Mouse (Mus musculus) spleen, postnatal 36 days (tissue): Measurements from ENCODE around the gene Pdia5.

Source experiments
- DNase-seq, 2 experiments: peaks; one replicate each; pipeline ENCODE4 v3.0.0; 2022; ENCODE audit warnings: low spot score in 2 of 2, mixed read lengths in 1 of 2

Gene Pdia5

DNA sequence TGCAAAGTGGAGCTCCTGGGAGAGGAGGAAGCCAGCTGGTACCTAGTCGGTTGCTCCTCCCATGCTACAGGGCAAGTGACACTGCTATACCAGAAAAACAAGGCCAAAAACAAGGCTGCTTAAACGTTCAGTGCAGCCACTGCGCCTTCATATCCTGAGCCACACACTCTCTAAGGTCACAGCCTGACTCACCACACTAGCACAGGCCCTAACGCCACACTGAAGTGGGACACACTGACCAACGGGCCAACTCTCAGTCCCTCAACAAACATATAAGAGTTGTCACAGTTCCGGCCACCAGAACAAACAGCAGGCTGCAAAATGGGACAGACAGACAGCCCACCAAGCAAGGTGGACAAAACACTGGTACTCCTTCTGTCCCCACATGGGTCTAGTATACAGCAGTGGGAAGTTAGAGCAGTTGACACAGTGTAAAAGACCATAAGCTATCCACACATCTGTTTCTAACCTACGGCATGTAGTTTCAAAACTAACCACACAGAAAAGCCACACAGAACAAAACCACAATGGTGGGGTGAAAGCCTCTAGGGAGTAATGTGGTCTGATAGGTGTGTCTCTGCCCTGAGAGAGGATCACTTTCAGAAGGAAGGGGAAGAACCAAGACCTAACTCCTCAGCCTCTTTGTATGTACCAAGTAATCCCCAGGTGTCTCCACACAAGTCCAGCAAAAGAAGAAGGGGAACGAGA is 6.0 kb downstream of the Pdia5 start:
- DNase-seq, result no peak

DNA sequence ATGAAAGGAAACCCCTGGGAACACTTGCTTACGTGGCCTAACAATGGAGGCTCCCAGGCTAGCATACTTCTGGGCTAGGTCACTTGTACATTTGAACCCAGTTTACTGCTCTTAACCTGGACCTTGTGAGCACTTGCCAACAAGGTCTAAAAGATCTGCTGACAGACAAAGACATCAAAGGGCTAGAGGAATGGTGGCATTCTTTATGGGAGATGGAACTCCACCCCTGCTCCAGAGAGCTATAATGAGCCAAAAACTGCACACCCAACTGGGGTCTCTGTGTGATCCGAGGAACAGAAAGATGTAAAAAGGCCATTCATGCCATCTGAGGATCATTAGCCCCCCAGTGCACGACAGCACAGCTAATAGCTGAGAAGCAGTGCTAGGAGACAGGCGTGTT is 6.6 kb downstream of the Pdia5 start:
- no peak for DNase-seq

DNA sequence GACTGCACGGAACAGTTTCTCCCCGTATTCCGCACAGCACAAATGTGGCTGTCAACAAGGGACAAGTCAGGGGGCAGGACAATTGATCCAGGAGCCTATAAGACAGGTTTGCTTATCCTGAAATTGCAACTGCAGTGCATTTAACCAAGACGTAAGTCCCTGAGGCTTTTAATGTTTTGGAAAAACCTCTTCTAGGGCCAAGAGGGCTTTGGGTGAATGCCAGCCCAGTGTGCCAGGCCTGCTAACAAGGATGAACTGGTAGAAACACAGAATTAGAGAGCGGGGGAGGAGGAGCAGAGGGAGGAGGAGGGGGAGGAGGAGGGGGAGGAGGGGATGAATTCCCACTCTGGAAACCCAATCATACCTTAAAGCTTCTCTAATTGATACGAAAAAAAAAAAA is 11.4 kb downstream of the Pdia5 start:
- DNase-seq, result no peak

DNA sequence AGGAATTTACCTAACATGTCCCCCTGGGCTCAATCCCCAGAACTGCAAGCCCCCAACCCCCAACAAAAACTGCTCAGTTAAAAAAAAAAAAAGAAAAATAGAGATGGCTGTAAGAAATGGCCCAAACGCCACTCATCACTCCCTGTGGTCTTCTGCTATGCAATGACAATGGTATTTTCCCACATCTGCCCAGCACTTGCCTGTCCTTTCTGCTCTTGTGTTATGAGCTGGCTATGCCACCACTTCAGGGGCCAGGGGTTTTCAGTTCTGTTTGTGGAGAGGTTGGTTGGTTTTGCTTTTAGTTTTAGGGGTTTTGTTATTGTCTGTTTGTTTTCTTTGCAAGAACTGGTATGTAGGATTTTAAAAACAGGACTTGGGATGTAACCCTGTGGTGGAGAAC is 13.4 kb downstream of the Pdia5 start:
- no peak for DNase-seq

DNA sequence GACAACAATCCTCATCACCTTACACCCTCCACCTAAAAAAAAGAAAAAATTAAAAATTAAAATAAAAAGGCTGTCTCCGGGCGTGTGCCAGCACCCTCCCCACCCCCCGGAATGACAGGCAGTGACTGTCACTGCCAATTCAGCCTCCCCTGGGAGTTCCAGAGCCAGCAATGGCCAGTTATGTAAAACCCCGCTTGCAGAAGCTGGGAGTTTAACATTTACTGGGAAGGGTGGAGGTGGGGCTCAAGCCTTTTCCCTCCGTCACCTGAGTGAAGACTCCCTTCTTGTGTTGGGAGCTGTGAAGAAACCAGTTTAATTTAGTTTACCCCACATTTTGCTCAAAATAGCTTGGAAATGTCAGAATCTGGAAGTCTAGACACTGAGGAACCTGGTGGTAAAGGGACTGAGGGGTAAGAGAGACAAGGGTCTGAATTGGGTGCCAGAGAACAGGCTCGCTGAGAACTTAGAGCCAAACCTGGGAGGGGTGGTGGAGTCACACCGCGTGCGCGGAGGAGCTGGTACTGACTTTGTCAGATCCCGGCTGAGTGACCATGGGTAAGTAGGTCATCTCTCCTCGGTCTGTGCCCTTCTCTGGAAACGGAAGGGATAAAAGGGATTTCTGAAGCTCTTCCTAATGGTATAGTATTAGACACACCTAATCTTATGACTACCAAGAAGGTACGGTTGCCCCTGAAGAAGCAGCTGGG is 18.0 kb downstream of the Pdia5 start:
- no peak for DNase-seq

DNA sequence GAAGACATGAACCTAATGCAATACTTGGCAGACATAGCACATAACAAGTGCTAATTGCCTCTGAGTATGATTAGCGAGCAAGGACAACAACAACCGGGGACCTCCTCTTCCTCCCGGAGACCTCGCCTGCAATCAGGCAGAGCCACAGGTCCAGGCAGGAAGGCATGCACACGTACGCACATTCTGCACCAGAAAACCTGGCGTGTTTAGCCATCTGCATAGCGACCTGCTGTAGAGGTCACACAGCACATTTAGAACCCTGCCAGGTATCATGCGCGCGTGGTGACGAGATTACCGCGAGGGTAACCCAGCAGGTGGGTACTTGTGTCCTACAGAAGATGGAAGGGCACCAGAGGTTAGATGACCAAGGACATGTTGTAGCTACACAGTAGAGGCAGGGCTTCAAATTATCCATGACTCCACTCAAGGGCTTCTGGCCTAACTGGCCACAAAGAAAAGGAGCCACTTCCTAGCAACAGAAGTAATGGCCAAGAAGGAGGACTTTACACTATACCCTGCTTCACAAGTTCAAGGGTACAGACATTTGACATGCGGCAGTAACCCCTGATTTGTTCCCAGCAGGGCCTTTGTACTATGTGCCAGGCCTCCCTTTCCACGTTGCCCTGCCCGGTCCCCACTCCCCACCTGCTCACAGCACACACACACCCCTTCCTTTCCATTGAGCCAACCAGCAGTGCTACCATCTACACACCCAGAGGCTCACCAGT is 18.7 kb downstream of the Pdia5 start:
- no peak for DNase-seq

DNA sequence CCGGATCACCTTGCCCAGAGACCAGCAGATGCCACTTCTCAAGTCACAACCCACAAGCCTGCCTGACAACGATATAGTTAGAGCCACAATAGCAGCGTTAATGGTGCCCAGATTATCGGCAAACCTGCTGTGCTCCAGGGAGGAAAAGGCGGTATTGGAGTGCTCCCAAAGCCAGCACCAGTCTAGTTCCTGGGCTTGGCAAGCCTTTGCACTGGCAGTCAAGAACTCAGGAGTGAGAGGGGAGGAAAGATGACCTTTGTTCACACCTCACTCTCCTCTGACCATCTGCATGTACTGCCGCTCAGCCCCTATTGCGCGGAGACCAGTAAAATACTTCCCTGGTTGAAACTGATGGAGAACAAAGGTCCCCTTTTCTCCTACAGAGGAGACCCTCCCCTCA is 19.7 kb downstream of the Pdia5 start:
- DNase-seq, result no peak

DNA sequence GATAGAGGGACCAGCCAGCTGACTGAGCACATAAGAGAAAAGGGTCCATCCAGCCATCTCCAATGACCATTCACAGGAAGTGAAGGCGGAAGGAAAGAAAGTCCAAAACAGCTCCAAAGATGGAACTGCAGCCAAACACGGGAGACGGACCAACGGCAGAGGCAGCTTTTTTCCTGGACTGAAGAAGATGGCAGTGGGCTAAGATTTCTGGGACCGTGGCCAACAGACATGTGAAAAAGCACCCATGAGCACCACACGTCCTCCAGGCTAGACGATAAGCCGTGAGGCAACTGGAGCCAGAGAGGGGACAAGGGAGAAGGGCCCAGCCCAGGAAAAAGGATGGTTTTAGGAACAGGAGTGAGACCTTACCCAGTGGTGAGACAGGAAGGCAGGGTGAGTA is 20.6 kb downstream of the Pdia5 start:
- DNase-seq, result no peak

DNA sequence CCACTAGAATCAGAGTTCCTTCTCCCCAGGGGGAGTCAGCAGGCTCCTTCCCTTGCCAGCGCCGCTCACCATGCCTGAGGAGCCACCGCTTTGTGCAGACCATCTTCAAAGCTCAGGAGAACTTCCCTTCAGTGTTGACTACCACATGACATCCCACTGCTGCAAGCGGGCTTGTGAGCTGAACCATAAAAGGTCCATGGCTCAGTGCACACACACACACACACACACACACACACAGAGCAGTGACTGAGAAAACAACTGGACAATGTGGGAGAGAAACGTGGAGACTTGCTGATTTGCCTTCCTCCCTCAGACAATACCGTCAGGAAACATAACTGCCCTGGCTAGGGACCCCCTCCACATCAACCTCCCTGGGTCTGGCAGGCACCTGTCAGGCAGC is 21.7 kb downstream of the Pdia5 start:
- DNase-seq, result no peak

DNA sequence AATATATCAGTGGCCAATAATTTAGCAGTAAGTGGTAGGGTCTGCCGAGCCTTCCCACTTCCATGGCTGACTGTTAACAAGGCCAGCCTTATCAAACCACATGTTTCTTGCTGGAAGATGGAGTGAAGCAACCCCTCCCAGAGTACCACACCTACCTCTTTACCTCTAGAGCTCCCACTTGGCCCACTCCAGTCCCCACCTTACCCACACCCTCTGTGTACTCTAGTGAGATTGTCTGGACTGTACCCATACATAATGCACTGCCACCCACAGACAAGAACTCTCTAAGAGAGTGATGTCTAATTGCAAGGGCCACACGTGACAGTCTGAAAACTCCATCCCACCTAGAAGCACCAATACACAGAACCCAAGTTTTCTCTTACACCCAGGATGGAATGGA is 23.6 kb downstream of the Pdia5 start:
- DNase-seq, result no peak

DNA sequence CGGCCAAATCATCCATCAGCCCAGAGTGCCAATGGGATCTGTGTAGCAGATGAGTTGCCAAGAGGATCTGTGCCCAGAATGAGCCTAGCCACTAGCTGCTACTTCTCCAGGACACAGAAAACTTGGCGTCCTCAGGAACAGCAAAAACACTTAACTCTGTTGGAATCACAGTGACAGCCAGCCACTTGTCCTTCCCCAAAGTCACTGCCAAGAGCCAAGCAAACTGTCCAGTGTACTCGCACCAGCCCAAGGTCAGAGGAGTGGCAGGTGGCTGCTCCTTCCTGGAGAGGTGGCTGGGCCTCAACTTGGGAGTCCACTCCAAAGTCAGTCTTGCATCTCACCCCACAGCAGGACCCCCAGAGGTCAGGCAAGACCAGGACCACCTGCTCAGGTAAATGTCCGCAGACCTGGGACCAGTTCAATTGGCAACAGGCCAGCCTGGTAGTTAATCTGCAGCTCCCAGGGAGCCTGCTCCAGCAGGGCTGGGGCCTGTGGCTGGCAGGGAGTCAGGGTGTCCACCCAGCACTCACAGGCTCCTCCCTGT is 24.8 kb downstream of the Pdia5 start:
- no peak for DNase-seq

DNA sequence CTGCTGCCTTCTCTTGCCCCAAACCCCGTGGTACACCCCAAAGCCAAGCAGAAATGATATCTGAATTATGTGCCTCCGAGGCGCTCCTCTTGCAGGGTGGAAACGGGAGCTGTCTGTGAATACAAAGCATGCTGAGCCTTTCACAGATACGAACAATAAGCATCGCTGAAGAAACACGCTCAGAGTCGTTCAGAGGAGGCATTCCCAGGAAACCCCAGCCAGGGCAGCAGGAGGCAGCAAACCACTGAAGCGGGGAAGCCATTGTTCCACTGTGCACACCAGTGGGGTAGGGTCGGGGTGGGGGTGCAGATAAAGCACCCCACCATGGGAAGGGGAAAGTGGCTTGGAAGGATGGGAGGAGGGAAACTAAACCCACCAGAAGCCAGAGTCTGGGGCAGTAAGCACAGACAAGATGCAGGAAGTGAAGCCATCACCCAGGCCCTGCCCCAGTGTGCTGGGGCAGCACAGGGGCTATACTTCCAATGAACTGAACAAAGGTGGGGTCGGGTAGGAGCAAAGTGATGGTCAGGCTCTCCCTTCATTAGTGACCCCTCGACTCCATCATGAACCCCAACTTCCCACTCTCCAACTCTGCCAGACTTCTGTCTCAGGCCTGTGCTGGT is 25.9 kb downstream of the Pdia5 start:
- DNase-seq, result no peak

DNA sequence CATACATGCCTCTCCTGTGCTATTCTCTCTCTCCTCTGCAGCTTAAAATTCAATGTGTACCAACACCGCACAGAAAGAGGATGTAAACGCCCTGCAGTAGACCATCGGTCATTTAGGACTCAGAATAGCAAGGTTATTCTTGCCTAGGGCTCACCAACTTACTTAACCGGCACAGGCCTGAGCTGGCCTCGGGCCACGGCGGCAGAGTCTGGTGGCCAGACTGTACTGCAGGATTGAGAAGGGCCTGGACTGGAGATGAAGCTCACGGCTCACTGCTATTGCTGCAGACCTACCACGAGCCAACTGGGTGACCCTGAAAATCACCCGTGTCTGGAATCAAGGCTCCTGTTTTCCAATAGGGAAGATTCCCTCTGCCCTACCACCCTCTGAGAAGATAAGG is 27.0 kb downstream of the Pdia5 start:
- DNase-seq, result no peak

DNA sequence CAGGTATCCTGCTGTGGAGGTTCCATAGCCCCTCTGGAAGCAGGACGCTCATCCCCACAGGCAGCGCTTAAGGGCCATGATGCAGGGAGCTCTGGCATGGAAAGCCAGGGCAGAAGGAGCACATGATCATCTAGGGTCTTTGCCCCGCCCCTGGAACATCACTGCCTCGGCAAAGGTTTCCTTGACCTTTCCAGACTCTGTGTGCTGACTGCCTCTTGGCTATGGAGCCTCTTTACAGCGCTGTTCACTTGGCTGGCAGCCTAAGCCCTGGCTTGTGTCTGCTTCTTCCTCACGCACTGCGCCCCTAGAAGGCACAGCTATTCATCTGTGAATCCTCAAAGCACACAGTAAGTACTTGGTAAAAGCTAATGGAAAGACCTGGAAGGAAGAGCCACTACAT is 27.7 kb downstream of the Pdia5 start:
- DNase-seq, result no peak

DNA sequence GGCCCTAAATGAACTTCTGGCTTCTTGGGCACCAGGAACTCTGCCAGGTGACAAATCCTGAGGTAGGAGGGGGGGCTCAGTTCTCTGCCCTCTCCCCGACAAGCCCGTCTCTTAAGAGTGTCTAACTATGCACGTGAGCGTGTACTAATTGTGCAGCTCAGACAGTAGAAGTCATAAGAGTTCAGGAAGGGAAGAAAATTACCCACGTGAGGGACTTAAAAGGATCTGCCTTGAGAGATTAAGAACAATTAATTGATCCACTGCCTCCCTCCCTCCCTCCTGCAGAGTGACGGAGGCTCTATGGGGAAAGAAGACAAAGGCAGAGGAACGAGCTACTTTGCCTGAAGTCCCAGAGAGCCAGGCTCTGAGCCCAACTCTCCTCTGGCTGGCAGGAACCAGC is 31.1 kb downstream of the Pdia5 start:
- DNase-seq, result no peak

DNA sequence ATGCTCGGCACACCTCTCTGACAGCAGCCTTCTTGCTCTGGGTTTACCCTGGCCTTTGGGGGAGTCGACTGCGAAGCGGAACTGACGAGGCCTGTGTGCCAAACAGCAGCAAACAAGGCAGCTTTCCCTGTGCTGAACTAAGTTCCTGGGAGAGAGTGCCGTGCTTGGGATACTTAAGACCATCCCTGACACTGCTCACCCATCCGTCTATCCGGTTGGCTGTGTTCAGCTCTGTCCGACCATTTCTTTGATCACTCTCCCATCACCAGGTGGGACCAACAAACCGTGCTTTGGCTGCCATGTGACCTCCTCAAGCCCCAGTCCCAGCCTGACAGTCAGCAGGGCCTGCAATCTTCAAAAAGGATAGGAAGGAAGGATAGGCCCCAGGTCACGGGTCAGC is 32.4 kb downstream of the Pdia5 start:
- DNase-seq, result no peak

DNA sequence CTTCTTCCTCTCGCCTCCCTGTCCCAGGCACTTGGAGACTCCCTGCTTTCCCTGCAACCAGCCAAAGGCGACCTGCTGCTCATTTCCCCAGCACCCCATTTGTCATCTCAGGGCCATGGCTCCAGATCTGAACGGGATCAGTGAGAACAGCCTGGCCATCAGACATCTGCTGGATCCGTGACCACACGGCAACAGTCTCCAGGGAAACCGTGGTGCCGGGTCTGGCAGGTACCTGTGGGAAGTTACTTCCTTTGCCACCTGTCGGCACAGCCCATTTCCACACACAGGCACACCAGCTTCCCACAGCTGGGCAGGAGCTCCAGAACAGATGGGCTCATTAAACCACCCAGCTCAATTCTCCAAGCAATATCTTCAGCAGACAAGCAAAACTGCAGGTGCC is 33.2 kb downstream of the Pdia5 start:
- DNase-seq, result no peak

DNA sequence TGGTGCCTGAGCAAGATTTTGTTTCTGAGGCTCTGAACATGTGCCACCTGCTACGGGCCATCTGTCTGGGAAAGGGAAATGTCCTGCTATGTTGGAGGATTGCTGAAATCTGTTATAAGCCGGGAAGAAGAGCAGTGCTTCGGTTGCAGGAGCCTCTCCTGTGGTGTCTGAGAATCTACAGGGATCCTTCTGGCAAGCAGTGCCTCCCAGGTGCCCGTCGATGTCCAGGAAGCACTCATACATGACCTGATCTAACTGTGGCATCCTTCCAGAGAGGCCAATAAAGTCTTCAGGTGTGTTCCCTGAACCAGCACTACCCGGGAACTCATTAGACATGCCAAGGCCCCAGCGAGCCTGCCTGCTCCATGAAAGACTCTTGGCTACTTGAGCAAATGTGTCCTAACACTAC is 33.7 kb downstream of the Pdia5 start:
- DNase-seq, result no peak

DNA sequence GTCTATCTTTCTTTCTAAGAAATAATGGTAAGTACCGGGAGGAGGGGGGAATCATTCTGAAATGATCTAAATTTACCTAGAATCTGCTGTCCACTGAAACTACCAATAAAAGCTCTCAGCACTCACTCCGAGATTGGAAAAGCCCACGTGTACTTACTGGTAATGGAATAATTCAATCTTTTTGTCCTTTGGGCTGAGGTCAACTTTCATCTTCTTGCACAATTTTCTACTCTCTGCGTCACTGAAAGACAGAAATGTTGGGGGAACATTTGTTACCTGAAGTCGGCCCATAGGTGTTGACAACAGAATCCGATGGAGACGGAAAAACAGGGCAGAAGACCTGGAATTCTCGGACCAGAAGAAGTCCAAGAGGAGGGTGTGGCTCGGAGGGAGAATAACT is 34.4 kb downstream of the Pdia5 start:
- DNase-seq, result no peak

DNA sequence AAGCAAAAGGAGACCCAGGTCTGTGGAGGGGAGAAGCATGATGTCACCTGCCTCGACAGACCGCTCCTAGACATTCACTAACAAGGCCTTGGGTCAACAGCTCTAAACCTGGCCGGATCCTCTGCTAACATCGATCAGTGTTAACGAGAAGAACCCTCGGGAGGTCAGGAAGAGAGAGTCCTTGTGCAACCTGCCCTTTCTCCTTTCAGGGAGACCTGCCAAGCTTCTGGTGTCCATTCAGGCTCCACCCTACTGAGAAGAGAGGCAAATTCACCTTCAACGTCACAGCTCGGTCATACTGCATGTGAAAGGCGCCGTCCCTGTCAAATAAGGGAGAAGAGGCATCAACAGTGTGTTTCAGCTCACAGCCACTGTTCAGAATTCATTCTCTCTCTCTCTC is 34.9 kb downstream of the Pdia5 start:
- DNase-seq, result no peak

DNA sequence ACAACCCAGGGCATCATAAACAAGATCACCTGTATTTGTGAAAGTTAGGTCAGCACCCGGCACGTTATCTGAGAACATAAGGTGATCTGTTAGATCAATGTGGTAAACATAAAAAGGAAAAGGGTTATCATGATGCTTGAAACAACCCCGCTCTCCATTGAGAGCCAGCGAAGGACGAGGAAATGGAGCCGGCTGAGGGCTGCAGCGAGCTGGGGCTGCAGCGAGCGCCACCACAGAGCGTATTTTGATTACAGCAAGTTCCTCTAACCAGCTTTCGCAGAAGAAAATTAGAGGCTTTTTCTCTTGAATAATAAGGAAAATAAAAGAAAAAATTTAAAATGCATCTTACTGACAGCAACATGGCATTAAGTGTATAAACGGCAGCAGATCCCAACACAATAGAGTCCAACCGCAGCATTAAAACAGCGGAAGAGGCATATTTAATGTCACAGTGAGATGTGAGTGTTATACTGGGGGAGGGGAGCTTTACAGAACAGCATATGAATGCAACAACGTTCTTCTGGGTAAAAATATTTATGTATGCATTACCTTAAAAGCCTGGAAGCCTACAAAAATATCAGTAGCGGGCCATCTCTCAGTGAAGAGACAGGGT is 40.5 kb downstream of the Pdia5 start:
- no peak for DNase-seq

DNA sequence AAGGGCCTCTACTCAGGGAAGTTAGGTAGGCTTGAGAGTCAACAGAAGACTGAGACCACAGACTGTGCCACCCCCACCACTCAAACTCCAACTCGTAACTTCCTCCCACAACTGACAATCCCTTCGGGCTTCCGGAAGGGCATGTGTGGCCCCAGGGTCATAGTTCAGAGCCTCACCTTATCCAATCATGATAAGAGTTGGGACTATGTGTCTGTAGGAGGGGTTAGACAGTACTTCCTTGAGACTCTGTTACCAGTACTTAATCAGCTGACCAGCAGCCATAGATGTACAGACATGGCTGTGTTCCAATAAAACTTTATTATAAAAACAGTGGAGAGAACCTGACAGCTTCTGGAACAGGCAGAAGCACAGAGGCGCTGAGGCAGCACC is 48.7 kb downstream of the Pdia5 start:
- no peak for DNase-seq
